Mouse (Mus musculus) testis, postnatal 14 days (tissue): ENCODE measurements around the gene Higd1c.
"Not testable (repeated sequence)": the region's sequence is repeated elsewhere in the genome, so short reads cannot be mapped to it uniquely, and the experiment has no call there.

ENCODE experiments used
- DNase-seq: peaks from one replicate; pipeline ENCODE4 v3.0.0; 2021; ENCODE audit warnings: low spot score

The Higd1c gene

GRCm38 (mm10) chr15:100355876-100356275 lies 8.5 kb upstream of the Higd1c start:
- no peak for DNase-seq

GRCm38 (mm10) chr15:100365967-100366366 lies 1.6 kb downstream of the Higd1c start:
- not testable (repeated sequence) for DNase-seq

- DNase-seq: no peak
Observed at GRCm38 (mm10) chr15:100367119-100367518, 2.8 kb downstream of the Higd1c start.

GRCm38 (mm10) chr15:100375066-100375465 lies 10.7 kb downstream of the Higd1c start:
- DNase-seq: no peak

GRCm38 (mm10) chr15:100377847-100378505 lies 13.6 kb downstream of the Higd1c start:
- not testable (repeated sequence) for DNase-seq

GRCm38 (mm10) chr15:100379658-100380057 lies 15.3 kb downstream of the Higd1c start:
- DNase-seq: no peak

- no peak for DNase-seq
Observed at GRCm38 (mm10) chr15:100380104-100380503, 15.8 kb downstream of the Higd1c start.

GRCm38 (mm10) chr15:100385705-100386104 lies 21.4 kb downstream of the Higd1c start:
- DNase-seq: no peak

GRCm38 (mm10) chr15:100387544-100388223 lies 23.3 kb downstream of the Higd1c start:
- DNase-seq: no peak

GRCm38 (mm10) chr15:100388224-100388835 lies 24.0 kb downstream of the Higd1c start:
- DNase-seq: no peak

- DNase-seq: no peak
Observed at GRCm38 (mm10) chr15:100388886-100389285, 24.5 kb downstream of the Higd1c start.

GRCm38 (mm10) chr15:100391066-100391465 lies 26.7 kb downstream of the Higd1c start:
- no peak for DNase-seq

GRCm38 (mm10) chr15:100391599-100391998 lies 27.3 kb downstream of the Higd1c start:
- DNase-seq: no peak

- DNase-seq: no peak
Observed at GRCm38 (mm10) chr15:100393016-100393415, 28.7 kb downstream of the Higd1c start.

- no peak for DNase-seq
Observed at GRCm38 (mm10) chr15:100395561-100395960, 31.2 kb downstream of the Higd1c start.

- no peak for DNase-seq
Observed at GRCm38 (mm10) chr15:100400592-100401250, 36.4 kb downstream of the Higd1c start.

GRCm38 (mm10) chr15:100401811-100402210 lies 37.5 kb downstream of the Higd1c start:
- DNase-seq: no peak

GRCm38 (mm10) chr15:100402347-100402746 lies 38.0 kb downstream of the Higd1c start:
- DNase-seq: no peak

GRCm38 (mm10) chr15:100402798-100403197 lies 38.5 kb downstream of the Higd1c start:
- no peak for DNase-seq

GRCm38 (mm10) chr15:100403318-100404000 lies 39.1 kb downstream of the Higd1c start:
- DNase-seq: no peak

GRCm38 (mm10) chr15:100406088-100406487 lies 41.7 kb downstream of the Higd1c start:
- no peak for DNase-seq
